Mouse (Mus musculus) lung, embryonic 14.5 days (tissue): ENCODE data around the gene Tmcc3. TPM values are rescaled to one million over a fixed set of nuclear protein-coding genes. Genes with fewer than 3 reads are reported as not detected.

Source experiments
- ATAC-seq: fragments of 200-750 bp; cut with Nextera tagmentation; 2 replicates; pipeline ENCODE4 v1.8.0; 2017; ENCODE audit warnings: mild to moderate bottlenecking, moderate TSS enrichment, moderate library complexity; ENCODE audit not compliant: insufficient read depth
- DNase-seq: peaks from one replicate; pipeline ENCODE4 v3.0.0-alpha.2; 2015
- H3K27ac ChIP-seq: fragments of 300-500 bp; sonication (generic); 2 replicates; pipeline ENCODE4 v1.5.1; 2014; ENCODE audit warnings: low read depth, mild to moderate bottlenecking, moderate library complexity
- H3K27me3 ChIP-seq: fragments of 300-500 bp; sonication (generic); 2 replicates; pipeline ENCODE4 v1.6.1; 2014; ENCODE audit warnings: low read length, control low read depth; ENCODE audit not compliant: insufficient read depth
- H3K36me3 ChIP-seq: fragments of 300-500 bp; sonication (generic); 2 replicates; pipeline ENCODE4 v1.6.1; 2014; ENCODE audit warnings: control low read depth; ENCODE audit not compliant: insufficient read depth
- H3K4me1 ChIP-seq: fragments of 300-500 bp; sonication (generic); 2 replicates; pipeline ENCODE4 v1.6.1; 2014; ENCODE audit warnings: antibody characterized with exemption, control low read depth; ENCODE audit not compliant: insufficient read depth
- H3K4me2 ChIP-seq: fragments of 300-500 bp; sonication (generic); 2 replicates; pipeline ENCODE4 v1.6.1; 2014; ENCODE audit warnings: mild to moderate bottlenecking
- H3K4me3 ChIP-seq: fragments of 300-500 bp; sonication (generic); 2 replicates; pipeline ENCODE4 v1.5.1; 2014; ENCODE audit warnings: low read depth, low read length
- H3K9ac ChIP-seq: fragments of 300-500 bp; sonication (generic); 2 replicates; pipeline ENCODE4 v1.6.1; 2014
- H3K9me3 ChIP-seq: fragments of 300-500 bp; sonication (generic); 2 replicates; pipeline ENCODE4 v1.6.1; 2016; ENCODE audit warnings: low read depth, low read length, control low read depth
- CTCF ChIP-seq: IDR thresholded peaks from 2 replicates; pipeline ENCODE4 v1.5.1; 2016; ENCODE audit warnings: antibody characterized with exemption, low read depth
- WGBS: fragments of 180-500 bp; shearing (Covaris S2); extraction: QIAGEN DNeasy Blood & Tissue Kit; methylation state at CpG from one replicate; pipeline ENCODE4 v1.1.7; 2014; 5-methylcytosine and 5-hydroxymethylcytosine counted together
- polyA plus RNA-seq: library from polyadenylated mRNA; unstranded; fragments of >200 nt; fragmentation: Nextera tagmentation; extraction: Ambion mirVana; gene quantifications from 2 replicates; pipeline ENCODE4 v1.2.1, GENCODE M21; 2014

The Tmcc3 gene
- polyA plus RNA-seq, 1 experiment from 2014 or later: 5.3 TPM

DNA sequence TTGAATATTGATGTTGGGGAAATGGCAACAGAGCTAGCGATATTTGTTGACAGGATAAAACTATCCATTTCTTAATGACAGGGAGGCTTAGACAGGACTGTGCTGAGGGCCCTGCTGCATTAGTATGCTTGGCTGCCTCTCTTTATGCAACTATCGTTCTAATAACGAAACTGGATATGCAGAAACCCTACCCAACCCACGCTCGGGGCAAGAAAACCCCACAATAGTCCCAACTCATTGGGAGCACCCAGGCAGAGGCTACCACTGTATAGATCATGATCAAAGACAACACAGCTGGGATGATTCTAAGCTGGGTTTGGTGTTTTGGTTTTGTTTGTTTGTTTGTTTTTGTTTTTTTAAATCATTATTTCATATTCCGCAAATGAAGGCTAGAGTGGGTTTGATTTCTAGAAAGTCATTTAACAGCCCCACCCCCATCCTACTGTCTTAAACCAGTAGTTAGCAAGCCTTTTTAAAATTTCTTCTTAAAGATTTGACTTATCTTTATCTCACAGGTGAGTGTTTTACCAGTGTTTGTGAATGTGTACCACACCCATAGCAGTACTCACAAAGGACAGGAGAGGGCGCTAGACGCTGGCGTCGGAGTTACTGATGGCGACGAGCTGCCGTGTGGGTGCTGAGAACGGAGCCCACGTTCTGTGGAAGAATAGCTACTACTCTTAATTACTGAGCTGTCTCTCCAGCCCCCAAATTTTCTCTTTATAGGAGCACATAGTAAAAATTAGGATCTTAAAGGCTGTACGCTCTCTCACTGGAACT is 20.8 kb downstream of the Tmcc3 start:
- Histone ChIP-seq H3K4me3 (no peak overlapping the region), H3K27ac (no peak overlapping the region), H3K9me3 (no peaks in the 10 kb centered on the region), H3K4me1 (peaks cover 5% of the 10 kb centered on the region; the same call in 1 of the 2 replicates), H3K27me3 (no peaks in the 10 kb centered on the region), H3K36me3 (no peaks in the 10 kb centered on the region), H3K4me2 (no peak overlapping the region), H3K9ac (no peak overlapping the region)
- TF ChIP-seq CTCF: no peak
- no peak for ATAC-seq
- WGBS: 83% methylated on average over 16 of the region's 16 CpGs
- DNase-seq: no peak

DNA sequence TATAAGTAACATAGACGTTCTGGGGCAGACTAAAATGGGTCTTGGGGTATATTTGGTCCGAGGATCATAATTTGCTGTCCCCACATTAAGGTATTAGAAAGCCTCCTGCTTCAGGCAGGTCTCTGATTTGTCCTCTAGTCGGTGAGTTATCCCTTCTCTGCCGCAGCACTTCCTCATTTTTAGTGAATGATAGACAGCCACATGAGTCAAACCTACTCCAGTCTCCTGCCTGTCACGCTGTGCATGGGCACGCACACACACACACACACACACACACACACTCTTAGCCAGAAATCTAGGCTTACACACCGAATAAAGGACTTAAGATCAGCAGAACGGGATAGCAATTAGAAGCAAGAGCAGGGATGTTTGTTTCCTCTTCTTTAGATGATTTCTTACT is 21.6 kb downstream of the Tmcc3 start:
- DNase-seq (no peak), ATAC-seq (no peak)
- Histone ChIP-seq H3K4me3 (no peak overlapping the region), H3K27me3 (no peaks in the 10 kb centered on the region), H3K9me3 (no peaks in the 10 kb centered on the region), H3K4me1 (peaks cover 5% of the 10 kb centered on the region; the same call in 1 of the 2 replicates), H3K36me3 (no peaks in the 10 kb centered on the region), H3K27ac (no peak overlapping the region), H3K4me2 (no peak overlapping the region), H3K9ac (no peak overlapping the region)
- TF ChIP-seq CTCF: no peak
- WGBS: 78% methylated on average over 8 of the region's 8 CpGs

DNA sequence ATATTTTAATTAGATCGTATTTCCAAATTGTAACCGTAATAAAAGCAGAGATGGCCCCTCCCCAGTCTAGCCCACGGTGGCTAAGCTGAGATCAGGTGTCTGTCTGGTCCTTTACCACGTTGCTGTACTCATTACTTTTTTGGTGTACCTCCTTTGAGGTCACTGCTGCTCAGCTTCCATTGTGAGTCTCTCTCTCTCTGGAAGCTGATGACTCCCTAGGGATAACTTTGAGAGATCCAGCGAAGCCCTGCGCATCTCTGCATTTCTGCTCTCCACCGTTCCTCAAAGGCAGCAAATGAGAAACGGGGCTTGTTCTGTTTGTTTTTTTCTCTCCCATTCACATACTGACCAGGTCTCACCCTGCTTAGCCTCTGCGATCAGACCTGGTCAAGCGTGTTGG is 23.3 kb downstream of the Tmcc3 start:
- H3K4me1 ChIP-seq: peaks cover 1% of the 10 kb centered on the region; the same call in 1 of the 2 replicates
- no peaks in the 10 kb centered on the region for H3K36me3 ChIP-seq
- H3K9ac ChIP-seq: no peak overlapping the region
- no peak for ATAC-seq
- TF ChIP-seq CTCF: no peak
- 76% methylated on average over 10 of the region's 10 CpGs for WGBS
- DNase-seq: no peak
- H3K27me3 ChIP-seq: no peaks in the 10 kb centered on the region
- no peaks in the 10 kb centered on the region for H3K9me3 ChIP-seq
- H3K27ac ChIP-seq: no peak overlapping the region
- no peak overlapping the region for H3K4me2 ChIP-seq
- no peak overlapping the region for H3K4me3 ChIP-seq

DNA sequence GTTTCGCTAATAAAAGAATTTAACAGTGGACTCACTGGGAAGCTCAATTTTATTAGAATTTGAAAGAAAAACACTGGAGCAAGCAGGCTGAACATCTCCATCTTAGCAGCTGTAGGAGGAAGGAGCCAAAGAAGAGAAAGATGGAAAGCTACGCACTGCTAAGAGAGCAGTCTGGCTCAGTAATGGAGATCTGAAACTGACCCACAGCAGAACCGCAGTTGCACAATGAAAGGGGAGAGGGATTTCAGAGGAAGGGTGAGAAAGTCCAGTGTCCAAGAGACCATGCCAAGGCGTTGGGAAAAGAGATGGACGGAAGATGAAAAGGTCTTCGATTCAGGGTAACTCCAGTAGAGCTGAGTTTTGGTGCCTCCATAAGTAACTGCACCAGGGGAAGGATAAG is 24.3 kb downstream of the Tmcc3 start:
- Histone ChIP-seq H3K36me3 (no peaks in the 10 kb centered on the region), H3K4me2 (no peak overlapping the region), H3K4me1 (no peaks in the 10 kb centered on the region), H3K9ac (no peak overlapping the region), H3K27me3 (no peaks in the 10 kb centered on the region), H3K9me3 (no peaks in the 10 kb centered on the region), H3K4me3 (no peak overlapping the region), H3K27ac (no peak overlapping the region)
- ATAC-seq: no peak
- no peak for DNase-seq
- no peak for TF ChIP-seq CTCF
- WGBS: 90% methylated on average over 6 of the region's 6 CpGs

DNA sequence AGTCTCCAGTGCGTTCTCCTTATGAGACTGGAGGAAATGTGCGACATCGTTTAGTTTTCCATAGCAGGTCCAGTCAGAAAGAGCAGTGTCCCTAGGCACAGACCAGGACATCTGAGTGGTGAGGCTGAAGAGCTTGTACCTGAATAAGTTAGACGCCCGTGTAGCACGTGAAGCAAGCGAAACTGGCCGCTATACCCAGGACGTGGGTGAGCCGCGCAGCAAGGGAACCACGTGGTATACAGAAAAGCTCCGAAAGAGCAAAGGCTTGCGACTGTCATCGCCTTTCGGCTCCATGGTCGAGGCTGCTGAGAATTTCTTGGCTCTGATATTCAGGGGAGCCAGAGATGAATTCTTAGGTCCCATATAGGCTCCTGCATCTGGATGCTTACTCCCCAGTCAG is 29.8 kb downstream of the Tmcc3 start:
- no peak overlapping the region for H3K4me2 ChIP-seq
- H3K9me3 ChIP-seq: no peaks in the 10 kb centered on the region
- no peak for DNase-seq
- no peaks in the 10 kb centered on the region for H3K4me1 ChIP-seq
- TF ChIP-seq CTCF: no peak
- no peak overlapping the region for H3K27ac ChIP-seq
- H3K9ac ChIP-seq: no peak overlapping the region
- H3K4me3 ChIP-seq: no peak overlapping the region
- no peaks in the 10 kb centered on the region for H3K27me3 ChIP-seq
- no peak for ATAC-seq
- no peaks in the 10 kb centered on the region for H3K36me3 ChIP-seq
- 58% methylated on average over 17 of the region's 17 CpGs for WGBS

DNA sequence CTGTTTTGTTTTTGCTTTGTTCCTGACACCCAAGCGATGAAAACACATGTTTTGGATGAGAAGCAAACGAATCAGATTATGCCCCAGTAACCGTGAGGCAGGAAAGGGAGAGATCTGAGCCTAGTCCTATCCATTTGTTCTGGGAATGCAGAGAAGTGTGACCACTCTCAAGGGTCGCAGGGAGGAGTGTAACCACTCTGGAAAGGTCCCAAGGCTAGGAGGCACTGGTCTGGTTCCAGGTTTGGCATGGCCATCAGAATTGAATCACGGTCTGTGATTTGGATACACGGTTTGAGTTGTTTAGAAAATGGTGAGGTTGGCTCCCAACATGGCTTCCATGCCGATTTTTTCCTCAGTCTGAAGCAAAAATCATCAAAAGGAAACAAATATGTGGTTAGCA is 30.5 kb downstream of the Tmcc3 start:
- no peak for ATAC-seq

DNA sequence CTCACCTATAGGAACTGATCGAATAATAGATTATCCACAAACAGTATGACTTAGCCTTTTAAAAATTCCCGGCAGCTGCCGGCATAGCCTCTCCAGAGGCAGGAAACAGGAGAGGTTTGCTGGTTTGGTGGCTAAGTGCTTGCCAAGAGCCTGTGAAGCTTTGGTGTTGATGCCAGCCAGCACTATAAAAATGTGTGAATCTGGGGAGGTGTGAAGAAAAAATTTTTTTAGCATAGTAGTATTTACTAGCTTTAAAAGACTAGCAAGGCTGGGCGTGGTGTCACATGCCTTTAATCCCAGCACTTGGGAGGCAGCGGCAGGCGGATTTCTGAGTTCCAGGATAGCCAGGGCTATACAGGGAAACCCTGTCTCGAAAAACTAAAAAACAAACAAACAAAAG is 31.8 kb downstream of the Tmcc3 start:
- H3K27me3 ChIP-seq: no peaks in the 10 kb centered on the region
- no peak overlapping the region for H3K4me2 ChIP-seq
- DNase-seq (no peak), ATAC-seq (no peak)
- TF ChIP-seq CTCF: no peak
- no peak overlapping the region for H3K27ac ChIP-seq
- 75% methylated on average over 7 of the region's 7 CpGs for WGBS
- no peaks in the 10 kb centered on the region for H3K4me1 ChIP-seq
- no peak overlapping the region for H3K4me3 ChIP-seq
- no peaks in the 10 kb centered on the region for H3K9me3 ChIP-seq
- H3K36me3 ChIP-seq: no peaks in the 10 kb centered on the region
- H3K9ac ChIP-seq: no peak overlapping the region

More for the DNA sequence above, 30.5 kb downstream of the Tmcc3 start:
- no peak overlapping the region for H3K4me2 ChIP-seq
- H3K4me3 ChIP-seq: no peak overlapping the region
- H3K27me3 ChIP-seq: no peaks in the 10 kb centered on the region
- H3K9me3 ChIP-seq: no peaks in the 10 kb centered on the region
- no peak for TF ChIP-seq CTCF
- no peaks in the 10 kb centered on the region for H3K4me1 ChIP-seq
- no peak overlapping the region for H3K27ac ChIP-seq
- no peak for DNase-seq
- 65% methylated on average over 7 of the region's 7 CpGs for WGBS
- H3K36me3 ChIP-seq: no peaks in the 10 kb centered on the region
- no peak overlapping the region for H3K9ac ChIP-seq
